Mouse (Mus musculus) hindbrain, embryonic 16.5 days (tissue): ENCODE results near the gene Foxf1. TPM values are rescaled to one million over a fixed set of nuclear protein-coding genes. Genes with fewer than 3 reads are reported as not detected.

Source experiments
- ATAC-seq: fragments of 200-750 bp; cut with Nextera tagmentation; 2 replicates; pipeline ENCODE4 v1.8.0; 2017; ENCODE audit warnings: moderate TSS enrichment, moderate library complexity
- H3K27ac ChIP-seq: fragments of 300-500 bp; sonication (generic); 2 replicates; pipeline ENCODE4 v1.5.1; 2014; ENCODE audit warnings: low read depth, mild to moderate bottlenecking, control low read depth, low read length, moderate library complexity
- H3K27me3 ChIP-seq: fragments of 300-500 bp; sonication (generic); replicated peaks from 2 replicates; pipeline ENCODE4 v1.6.1; 2014; ENCODE audit warnings: low read length; ENCODE audit not compliant: control insufficient read depth, insufficient read depth
- H3K36me3 ChIP-seq: fragments of 300-500 bp; sonication (generic); 2 replicates; pipeline ENCODE4 v1.6.1; 2014; ENCODE audit warnings: mild to moderate bottlenecking, low read length, moderate library complexity, mixed read lengths; ENCODE audit not compliant: control insufficient read depth, insufficient read depth
- H3K4me1 ChIP-seq: fragments of 300-500 bp; sonication (generic); 2 replicates; pipeline ENCODE4 v1.6.1; 2014; ENCODE audit warnings: low read depth, low read length; ENCODE audit not compliant: control insufficient read depth, insufficient read depth
- H3K4me2 ChIP-seq: fragments of 300-500 bp; sonication (generic); 2 replicates; pipeline ENCODE4 v1.6.1; 2014; ENCODE audit warnings: mild to moderate bottlenecking, low read length, control low read depth, moderate library complexity
- H3K4me3 ChIP-seq: fragments of 300-500 bp; sonication (generic); 2 replicates; pipeline ENCODE4 v1.5.1; 2014; ENCODE audit warnings: mild to moderate bottlenecking, low read length, control low read depth, moderate library complexity
- H3K9ac ChIP-seq: fragments of 300-500 bp; sonication (generic); 2 replicates; pipeline ENCODE4 v1.6.1; 2014; ENCODE audit warnings: low read depth, mild to moderate bottlenecking, control low read depth, low read length, moderate library complexity
- H3K9me3 ChIP-seq: fragments of 300-500 bp; sonication (generic); 2 replicates; pipeline ENCODE4 v1.6.1; 2014; ENCODE audit warnings: mild to moderate bottlenecking, low read length, moderate library complexity; ENCODE audit not compliant: control insufficient read depth
- WGBS: fragments of 180-500 bp; shearing (Covaris S2); extraction: QIAGEN DNeasy Blood & Tissue Kit; methylation state at CpG from one replicate; pipeline ENCODE4 v1.1.7; 2014; 5-methylcytosine and 5-hydroxymethylcytosine counted together
- polyA plus RNA-seq: library from polyadenylated mRNA; unstranded; fragments of >200 nt; fragmentation: Nextera tagmentation; extraction: Ambion mirVana; gene quantifications from 2 replicates; pipeline ENCODE4 v1.2.1, GENCODE M21; 2015

The Foxf1 gene
- polyA plus RNA-seq, 1 experiment from 2014 or later: 1.3 TPM

DNA sequence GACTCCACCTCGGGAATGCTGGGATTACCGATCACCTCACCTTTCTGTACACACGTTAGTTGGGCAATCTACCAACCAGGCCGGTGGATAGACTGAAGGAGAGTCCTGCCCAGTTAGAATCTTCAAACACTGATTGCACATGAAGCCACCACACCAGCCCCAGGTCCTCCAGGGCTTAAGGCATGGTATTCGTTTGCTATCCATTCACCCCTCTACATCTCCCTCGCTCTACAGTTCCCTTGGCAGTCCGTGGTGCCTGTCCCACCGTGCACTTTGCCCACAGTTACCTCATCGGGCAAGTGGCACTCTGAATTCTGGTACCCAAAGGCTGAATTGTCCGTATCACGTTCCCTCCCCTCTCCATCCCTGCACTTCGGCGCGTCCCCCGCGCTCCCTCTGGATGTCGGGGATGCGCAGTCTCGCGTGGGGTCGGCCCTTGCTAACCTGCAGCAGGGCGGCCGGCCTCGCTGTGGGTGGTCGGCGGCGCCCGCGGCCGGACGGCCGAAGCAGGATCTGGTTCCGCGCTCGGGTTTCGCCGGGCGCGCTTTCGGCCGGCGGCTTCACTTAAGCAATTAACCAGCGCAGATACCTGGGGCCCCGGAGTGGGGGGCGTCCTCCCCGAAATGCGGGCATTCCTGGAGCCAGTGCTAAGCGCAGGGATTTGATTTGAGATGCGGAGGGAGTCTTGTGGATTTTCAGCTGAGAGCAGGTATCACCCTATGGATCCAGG lies 3.7 kb upstream of the Foxf1 start:
- H3K36me3 ChIP-seq: no peaks in the 10 kb centered on the region
- under 1% methylated on average over 49 of the region's 49 CpGs for WGBS
- H3K27ac ChIP-seq: no peak overlapping the region
- H3K4me1 ChIP-seq: peaks cover 22% of the 10 kb centered on the region
- no peak overlapping the region for H3K4me2 ChIP-seq
- no peak overlapping the region; the same call in 1 of the 2 replicates for H3K4me3 ChIP-seq
- H3K9ac ChIP-seq: no peak overlapping the region
- peaks cover 6% of the 10 kb centered on the region for H3K9me3 ChIP-seq
- peaks cover 90% of the 10 kb centered on the region for H3K27me3 ChIP-seq
- ATAC-seq: no peak

DNA sequence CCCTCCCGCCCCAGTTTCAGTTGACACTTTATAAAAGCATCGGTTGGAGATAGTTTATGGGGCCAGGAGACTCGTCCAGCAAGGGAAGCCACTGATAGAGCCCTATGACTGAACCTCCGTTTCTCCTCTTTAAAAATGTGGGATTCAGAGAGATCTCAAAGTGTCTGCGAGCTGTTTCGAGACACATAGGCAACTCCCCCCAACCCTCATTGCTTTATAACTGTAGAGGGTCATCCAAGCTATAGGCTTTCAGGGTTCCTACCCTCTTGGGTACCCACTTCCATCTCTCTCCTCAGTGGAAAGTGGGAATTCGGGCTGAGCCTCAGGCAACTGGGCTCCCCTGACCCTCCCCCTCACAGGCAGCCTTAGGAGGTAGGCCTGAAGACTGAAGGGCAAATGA lies 2.8 kb upstream of the Foxf1 start:
- H3K9me3 ChIP-seq: peaks cover 3% of the 10 kb centered on the region; the same call in 1 of the 2 replicates
- no peaks in the 10 kb centered on the region for H3K36me3 ChIP-seq
- peaks cover 90% of the 10 kb centered on the region for H3K27me3 ChIP-seq
- no peak overlapping the region for H3K9ac ChIP-seq
- no peak overlapping the region for H3K27ac ChIP-seq
- ATAC-seq: no peak
- WGBS: 4% methylated on average over 7 of the region's 7 CpGs
- H3K4me2 ChIP-seq: no peak overlapping the region
- no peak overlapping the region for H3K4me3 ChIP-seq
- peaks cover 22% of the 10 kb centered on the region for H3K4me1 ChIP-seq

DNA sequence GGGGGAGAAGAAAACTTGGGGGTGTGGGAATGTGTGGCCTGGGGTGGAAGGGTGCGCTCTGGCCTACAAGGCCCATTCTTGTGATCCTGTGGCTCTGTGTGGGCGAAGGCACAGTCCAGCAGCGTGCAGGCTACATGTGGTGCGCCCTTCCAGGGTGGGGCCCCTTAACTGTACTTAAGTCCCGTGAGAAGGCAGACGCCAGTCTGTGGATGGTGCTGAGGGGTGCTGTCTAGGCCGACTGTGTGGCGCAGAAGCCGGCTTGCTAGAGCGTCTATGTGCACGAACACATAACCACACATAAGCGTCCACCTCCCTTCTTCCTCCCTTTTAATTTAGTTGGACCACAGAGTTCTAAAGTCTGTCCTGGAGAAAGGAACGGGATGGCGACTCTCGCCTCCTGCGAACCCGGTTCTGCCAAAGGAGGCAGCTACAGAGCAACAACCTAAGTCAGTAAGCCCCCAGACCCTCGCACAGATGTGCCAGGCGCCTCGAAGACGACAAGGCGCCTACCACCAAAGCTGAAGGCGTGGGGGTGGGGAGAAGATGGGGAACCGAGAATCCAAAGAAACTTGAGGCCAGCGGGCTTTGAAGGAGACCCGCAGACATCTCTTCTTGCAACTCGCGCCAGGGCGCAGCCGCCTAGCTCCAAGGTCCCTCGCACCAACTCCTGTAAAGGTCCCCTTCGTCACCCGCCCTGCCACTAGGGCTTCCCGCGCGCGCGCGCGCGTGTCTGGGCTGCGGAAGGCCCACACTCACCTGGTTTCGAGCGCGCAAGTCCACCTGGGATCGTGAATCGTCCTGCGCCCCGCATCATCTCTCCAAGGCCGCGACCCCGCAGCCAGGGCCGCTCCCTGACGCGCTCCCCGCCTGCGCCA lies 1.7 kb upstream of the Foxf1 start:
- Histone ChIP-seq H3K27me3 (peaks cover 89% of the 10 kb centered on the region), H3K36me3 (no peaks in the 10 kb centered on the region), H3K4me1 (peaks cover 22% of the 10 kb centered on the region), H3K9ac (no peak overlapping the region), H3K9me3 (peaks cover 3% of the 10 kb centered on the region; the same call in 1 of the 2 replicates), H3K4me2 (peak overlapping the region; percentile 72), H3K27ac (no peak overlapping the region), H3K4me3 (peak overlapping the region; percentile 38)
- ATAC-seq: no peak
- 1% methylated on average over 56 of the region's 57 CpGs for WGBS

DNA sequence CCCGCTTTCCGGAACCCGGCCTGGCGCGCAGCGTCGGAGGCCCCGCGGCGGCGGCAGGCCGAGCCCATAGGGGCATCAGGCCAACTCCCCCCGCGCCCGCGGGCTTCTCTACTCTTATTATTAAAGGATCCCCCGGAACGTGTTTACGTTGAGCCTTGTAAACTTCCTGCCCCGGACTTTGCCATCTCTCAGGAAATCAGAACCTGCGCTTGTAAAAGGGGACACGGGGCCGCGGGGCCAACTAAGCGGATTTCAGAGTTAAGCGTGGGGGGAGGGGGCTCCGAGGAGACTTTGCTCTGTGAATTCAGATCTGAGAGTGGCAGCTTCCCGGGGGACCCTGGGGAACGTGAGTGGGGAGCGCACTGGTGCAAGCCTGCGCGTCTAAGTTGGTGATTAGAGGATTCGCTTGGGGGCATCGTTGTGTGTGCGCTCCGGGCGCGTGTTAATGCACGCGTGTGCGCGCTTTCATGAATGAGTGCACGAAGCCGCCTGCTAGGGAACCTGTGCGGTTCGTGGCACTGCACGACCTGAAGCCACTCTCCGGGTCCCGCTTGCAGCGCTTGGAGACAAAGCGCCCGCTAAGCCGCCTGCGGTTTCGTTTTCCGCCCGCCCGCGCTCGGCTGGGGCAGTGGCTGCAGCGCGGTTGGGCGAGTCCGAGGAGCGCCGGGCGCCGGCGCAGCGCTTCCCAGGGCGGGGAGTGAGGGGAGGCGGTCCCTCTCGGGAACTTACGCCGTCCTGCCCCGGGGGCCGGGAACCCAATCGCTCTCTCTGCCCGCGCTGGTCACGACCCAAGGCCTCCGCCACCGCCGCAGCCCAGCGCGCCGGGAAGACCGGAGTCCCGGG lies 872 bp upstream of the Foxf1 start:
- H3K27ac ChIP-seq: no peak overlapping the region

GRCm38 (mm10) chr8:121083936-121084209 lies 313 bp upstream of the Foxf1 start:
- Histone ChIP-seq H3K36me3 (no peaks in the 10 kb centered on the region), H3K9ac (no peak overlapping the region), H3K4me3 (peak overlapping the region; percentile 38), H3K27ac (no peak overlapping the region), H3K27me3 (peaks cover 86% of the 10 kb centered on the region), H3K9me3 (no peaks in the 10 kb centered on the region), H3K4me2 (peak overlapping the region; percentile 72), H3K4me1 (peaks cover 22% of the 10 kb centered on the region)
- 0% methylated on average over 9 of the region's 27 CpGs for WGBS
- no peak for ATAC-seq

More for the DNA sequence above, 872 bp upstream of the Foxf1 start:
- Histone ChIP-seq H3K4me1 (peaks cover 22% of the 10 kb centered on the region), H3K27me3 (peaks cover 87% of the 10 kb centered on the region), H3K9ac (no peak overlapping the region), H3K9me3 (no peaks in the 10 kb centered on the region), H3K4me3 (peak overlapping the region; percentile 38), H3K4me2 (peak overlapping the region; percentile 72), H3K36me3 (no peaks in the 10 kb centered on the region)
- no peak for ATAC-seq
- under 1% methylated on average over 75 of the region's 89 CpGs for WGBS

- 3% methylated on average over 29 of the region's 30 CpGs for WGBS
- Histone ChIP-seq H3K4me3 (peak overlapping the region; percentile 38), H3K27ac (no peak overlapping the region), H3K4me1 (peaks cover 22% of the 10 kb centered on the region), H3K36me3 (no peaks in the 10 kb centered on the region), H3K9me3 (no peaks in the 10 kb centered on the region), H3K4me2 (peak overlapping the region; percentile 72), H3K9ac (no peak overlapping the region), H3K27me3 (peaks cover 91% of the 10 kb centered on the region)
- no peak for ATAC-seq
Measured at GRCm38 (mm10) chr8:121085011-121085410, 825 bp downstream of the Foxf1 start.

- no peaks in the 10 kb centered on the region for H3K9me3 ChIP-seq
- no peak overlapping the region for H3K9ac ChIP-seq
- no peak overlapping the region for H3K4me2 ChIP-seq
- H3K36me3 ChIP-seq: no peaks in the 10 kb centered on the region
- peaks cover 91% of the 10 kb centered on the region for H3K27me3 ChIP-seq
- 42% methylated on average over 3 of the region's 3 CpGs for WGBS
- no peak overlapping the region for H3K27ac ChIP-seq
- no peak overlapping the region for H3K4me3 ChIP-seq
- peaks cover 22% of the 10 kb centered on the region for H3K4me1 ChIP-seq
- no peak for ATAC-seq
Measured at GRCm38 (mm10) chr8:121085561-121085960, 1.4 kb downstream of the Foxf1 start.

GRCm38 (mm10) chr8:121086004-121086900 lies 2.1 kb downstream of the Foxf1 start:
- Histone ChIP-seq H3K4me1 (peaks cover 22% of the 10 kb centered on the region), H3K36me3 (no peaks in the 10 kb centered on the region), H3K4me2 (no peak overlapping the region), H3K9ac (no peak overlapping the region), H3K9me3 (no peaks in the 10 kb centered on the region), H3K4me3 (no peak overlapping the region), H3K27me3 (peaks cover 91% of the 10 kb centered on the region), H3K27ac (no peak overlapping the region)
- ATAC-seq: no peak
- WGBS: 13% methylated on average over 19 of the region's 19 CpGs
